12 mouse cellular contexts compared by ENCODE assay signal in genomic region chr7:140858746-140859145, GRCm38 (mm10). TPM values are rescaled to one million over a fixed set of nuclear protein-coding genes. Genes with fewer than 3 reads are reported as not detected.
DNase-seq lines count a peak whose midpoint lies in the region; ATAC-seq and TF ChIP-seq lines count a peak whose summit lies in the region.
"Had no signal": no experiment of that assay in that cellular context is flagged by ENCODE, and none has a peak within 500 bp of the region (broad histone marks: within the 10 kb centered on the region; RNA-seq: fewer than 3 reads in every experiment).

No protein-coding gene starts in this region.

- peaks cover 32% of the 10 kb centered on the region for H3K4me1 ChIP-seq in heart, embryonic 15.5 days (replicated peaks)
- H3K4me1 ChIP-seq in bone marrow macrophage, adult 2 months (ENCODE audit: control insufficient read depth, insufficient read depth, low read length): peaks cover 12% of the 10 kb centered on the region; the same call in 1 of the 2 replicates
- H3K4me1 ChIP-seq in hindbrain, embryonic 14.5 days (replicated peaks; ENCODE audit: control insufficient read depth, insufficient read depth, low read length): peaks cover 27% of the 10 kb centered on the region
- peaks cover 40% of the 10 kb centered on the region for H3K4me1 ChIP-seq in midbrain, embryonic 13.5 days (replicated peaks)

- 90% methylated on average over 8 of the region's 8 CpGs for WGBS in heart, embryonic 15.5 days
- 94% methylated on average over 8 of the region's 8 CpGs for WGBS in hindbrain, embryonic 14.5 days
- WGBS in midbrain, embryonic 13.5 days: 97% methylated on average over 8 of the region's 8 CpGs

- peaks cover 55% of the 10 kb centered on the region for H3K36me3 ChIP-seq in heart, embryonic 15.5 days
- peaks cover 64% of the 10 kb centered on the region for H3K36me3 ChIP-seq in hindbrain, embryonic 14.5 days (replicated peaks; ENCODE audit: control insufficient read depth, insufficient read depth)
- H3K36me3 ChIP-seq in midbrain, embryonic 13.5 days: peaks cover 61% of the 10 kb centered on the region

- intact Hi-C loops in heart, postnatal 14 days (cut with DNase I): loop anchor here (5.0 kb wide), 1 partner anchor 314 kb away; the partner anchor contains the start of gene Rnh1

- DNase-seq in heart, postnatal 14 days: no peak
- no peak for DNase-seq in hindbrain, embryonic 14.5 days (ENCODE audit: low spot score)
- no peak for DNase-seq in thymus, postnatal 14 days
- DNase-seq in gastrocnemius, postnatal 4 days (ENCODE audit: low spot score in 2 of 2): no peak
- DNase-seq in spleen, adult 12 weeks (ENCODE audit: low spot score): no peak

- peak overlapping the region; percentile 95; the same call in 1 of the 2 replicates for H3K9ac ChIP-seq in heart, embryonic 15.5 days
- H3K9ac ChIP-seq in hindbrain, embryonic 14.5 days: peak overlapping the region; percentile 38; the same call in 1 of the 2 replicates
- H3K9ac ChIP-seq in midbrain, embryonic 13.5 days (replicated peaks): peak overlapping the region; percentile 94

- H3K27ac ChIP-seq in heart, embryonic 15.5 days: no peak overlapping the region
- no peak overlapping the region for H3K27ac ChIP-seq in bone marrow macrophage, adult 2 months (ENCODE audit: insufficient read depth, low read depth, low read length)
- no peak overlapping the region for H3K27ac ChIP-seq in hindbrain, embryonic 14.5 days
- H3K27ac ChIP-seq in midbrain, embryonic 13.5 days: no peak overlapping the region

- no peak for TF ChIP-seq POLR2A in bone marrow macrophage, adult 2 months (IDR thresholded peaks at IDR 0.05; ENCODE audit: borderline replicate concordance, low read depth, low read length)

- H3K27me3 ChIP-seq in heart, embryonic 15.5 days: no peaks in the 10 kb centered on the region
- H3K27me3 ChIP-seq in hindbrain, embryonic 14.5 days (ENCODE audit: control insufficient read depth, insufficient read depth, low read length): no peaks in the 10 kb centered on the region
- H3K27me3 ChIP-seq in midbrain, embryonic 13.5 days: no peaks in the 10 kb centered on the region

- H3K9me3 ChIP-seq in heart, embryonic 15.5 days (replicated peaks): no peaks in the 10 kb centered on the region
- no peaks in the 10 kb centered on the region for H3K9me3 ChIP-seq in hindbrain, embryonic 14.5 days (ENCODE audit: control insufficient read depth, low read length)
- no peaks in the 10 kb centered on the region for H3K9me3 ChIP-seq in midbrain, embryonic 13.5 days

- ATAC-seq in heart, embryonic 15.5 days (replicated peaks; ENCODE audit: insufficient number of reproducible peaks, insufficient read depth, low FRiP score, low read depth): no peak
- ATAC-seq in hindbrain, embryonic 14.5 days (ENCODE audit: low FRiP score): no peak
- no peak for ATAC-seq in midbrain, embryonic 13.5 days

- H3K4me2 ChIP-seq in heart, embryonic 15.5 days: peak overlapping the region; percentile 95
- H3K4me2 ChIP-seq in hindbrain, embryonic 14.5 days (replicated peaks): peak overlapping the region; percentile 83
- peak overlapping the region; percentile 94 for H3K4me2 ChIP-seq in midbrain, embryonic 13.5 days (replicated peaks)

- peak overlapping the region; percentile 97 for H3K4me3 ChIP-seq in heart, embryonic 15.5 days
- peak overlapping the region; percentile 86 for H3K4me3 ChIP-seq in bone marrow macrophage, adult 2 months (ENCODE audit: insufficient read depth, low read length)
- H3K4me3 ChIP-seq in hindbrain, embryonic 14.5 days (replicated peaks; ENCODE audit: low read length): peak overlapping the region; percentile 83
- peak overlapping the region; percentile 88 for H3K4me3 ChIP-seq in midbrain, embryonic 13.5 days (replicated peaks)

- no peak for TF ChIP-seq CTCF in bone marrow macrophage, adult 2 months (IDR thresholded peaks at IDR 0.05; ENCODE audit: low read depth, low read length)

RNA-seq across cellular contexts. Expression of gene Bet1l, which starts 1.4 kb away (rescaled TPM):
- polyA plus RNA-seq in heart, embryonic 15.5 days (2015; fragmentation: Nextera tagmentation; extraction: Ambion mirVana): 30.2 and 31.9 TPM in 2 replicates
- 10 to 100 TPM; 11.3 to 12.5 TPM for total RNA-seq in heart, postnatal 14 days (2021)
- polyA plus RNA-seq in bone marrow macrophage, adult 2 months (2012; ENCODE audit: insufficient read depth, insufficient read length, missing spikeins): 21.1 and 29.7 TPM in 2 replicates
- polyA plus RNA-seq in hindbrain, embryonic 14.5 days (2014; fragmentation: Nextera tagmentation; extraction: Ambion mirVana): 40.1 and 50.5 TPM in 2 replicates
- polyA plus RNA-seq in midbrain, embryonic 13.5 days (2015; fragmentation: Nextera tagmentation; extraction: Ambion mirVana): 37.7 and 38.0 TPM in 2 replicates
- total RNA-seq in gastrocnemius, postnatal 4 days (2021): 10 to 100 TPM; 23.7 to 24.5 TPM

RNA-seq across cellular contexts. Expression of gene Ric8a, which starts 2.0 kb away (rescaled TPM):
- 36.0 and 47.3 TPM in 2 replicates for polyA plus RNA-seq in heart, embryonic 15.5 days (2015; fragmentation: Nextera tagmentation; extraction: Ambion mirVana)
- 10 to 100 TPM; 23.7 to 24.5 TPM for total RNA-seq in heart, postnatal 14 days (2021)
- 58.2 and 61.2 TPM in 2 replicates for polyA plus RNA-seq in bone marrow macrophage, adult 2 months (2012; ENCODE audit: insufficient read depth, insufficient read length, missing spikeins)
- 92.8 and 96.6 TPM in 2 replicates for polyA plus RNA-seq in hindbrain, embryonic 14.5 days (2014; fragmentation: Nextera tagmentation; extraction: Ambion mirVana)
- 89.3 and 98.1 TPM in 2 replicates for polyA plus RNA-seq in midbrain, embryonic 13.5 days (2015; fragmentation: Nextera tagmentation; extraction: Ambion mirVana)
- 10 to 100 TPM; 35.4 to 40.9 TPM for total RNA-seq in gastrocnemius, postnatal 4 days (2021)

RNA-seq across cellular contexts. Expression of gene Gm45785, which starts 2.6 kb away (rescaled TPM):
- not detected in 2 replicates for polyA plus RNA-seq in heart, embryonic 15.5 days (2015; fragmentation: Nextera tagmentation; extraction: Ambion mirVana)
- total RNA-seq in heart, postnatal 14 days (2021): not detected
- not detected in 2 replicates for polyA plus RNA-seq in bone marrow macrophage, adult 2 months (2012; ENCODE audit: insufficient read depth, insufficient read length, missing spikeins)
- polyA plus RNA-seq in hindbrain, embryonic 14.5 days (2014; fragmentation: Nextera tagmentation; extraction: Ambion mirVana): 0.35 TPM in 1 of 2 replicates, not detected in the other
- polyA plus RNA-seq in midbrain, embryonic 13.5 days (2015; fragmentation: Nextera tagmentation; extraction: Ambion mirVana): not detected in 2 replicates
- not detected for total RNA-seq in gastrocnemius, postnatal 4 days (2021)
- polyA plus RNA-seq: gonadal fat pad, adult 2 months; liver, adult 2 months; spleen, adult 2 months had no signal

RNA-seq across cellular contexts. Expression of gene Odf3, which starts 11.1 kb away (rescaled TPM):
- polyA plus RNA-seq in heart, embryonic 15.5 days (2015; fragmentation: Nextera tagmentation; extraction: Ambion mirVana): not detected in 2 replicates
- total RNA-seq in heart, postnatal 14 days (2021): not detected
- not detected in 2 replicates for polyA plus RNA-seq in bone marrow macrophage, adult 2 months (2012; ENCODE audit: insufficient read depth, insufficient read length, missing spikeins)
- 0.14 TPM in 1 of 2 replicates, not detected in the other for polyA plus RNA-seq in hindbrain, embryonic 14.5 days (2014; fragmentation: Nextera tagmentation; extraction: Ambion mirVana)
- polyA plus RNA-seq in midbrain, embryonic 13.5 days (2015; fragmentation: Nextera tagmentation; extraction: Ambion mirVana): 0.13 TPM in 1 of 2 replicates, not detected in the other
- not detected for total RNA-seq in gastrocnemius, postnatal 4 days (2021)
- total RNA-seq: liver, adult 2 months had no signal
- polyA plus RNA-seq: liver, adult 2 months; spleen, adult 2 months had no signal

RNA-seq across cellular contexts. Expression of gene Scgb1c1, which starts 13.4 kb away (rescaled TPM):
- polyA plus RNA-seq in heart, embryonic 15.5 days (2015; fragmentation: Nextera tagmentation; extraction: Ambion mirVana): 0.36 TPM in 1 of 2 replicates, not detected in the other
- 1 to 10 TPM; 6.2 to 8.4 TPM for total RNA-seq in heart, postnatal 14 days (2021)
- polyA plus RNA-seq in bone marrow macrophage, adult 2 months (2012; ENCODE audit: insufficient read depth, insufficient read length, missing spikeins): not detected in 2 replicates
- not detected in 2 replicates for polyA plus RNA-seq in hindbrain, embryonic 14.5 days (2014; fragmentation: Nextera tagmentation; extraction: Ambion mirVana)
- not detected in 2 replicates for polyA plus RNA-seq in midbrain, embryonic 13.5 days (2015; fragmentation: Nextera tagmentation; extraction: Ambion mirVana)
- not detected for total RNA-seq in gastrocnemius, postnatal 4 days (2021)
- polyA plus RNA-seq: brain, embryonic 14.5 days had no signal

Comparison
In these comparisons a context has a peak if more than half of its experiments do, and no peak if none do; other contexts are left out.
1. H3K9ac ChIP-seq: peak in every context shown above with its lines; median percentile 95 in heart, embryonic 15.5 days; 94 in midbrain, embryonic 13.5 days; 38 in hindbrain, embryonic 14.5 days.